Mouse (Mus musculus): ENCODE measurements around the gene Pgls.

Pgls gene

GRCm38 (mm10) chr8:71591471-71592373, at the start of gene Pgls:
Gene Pgls (plus strand): TSS chr8:71592176.
- peak; percentile 95 for DNase-seq (ENCODE audit: low read depth)

GRCm38 (mm10) chr8:71542632-71543343, 49.2 kb upstream of the Pgls start, which contains the start of gene Mvb12a:
Gene Mvb12a (plus strand): TSS chr8:71542922.
- DNase-seq (ENCODE audit: low read depth): peak; percentile 100

DNA sequence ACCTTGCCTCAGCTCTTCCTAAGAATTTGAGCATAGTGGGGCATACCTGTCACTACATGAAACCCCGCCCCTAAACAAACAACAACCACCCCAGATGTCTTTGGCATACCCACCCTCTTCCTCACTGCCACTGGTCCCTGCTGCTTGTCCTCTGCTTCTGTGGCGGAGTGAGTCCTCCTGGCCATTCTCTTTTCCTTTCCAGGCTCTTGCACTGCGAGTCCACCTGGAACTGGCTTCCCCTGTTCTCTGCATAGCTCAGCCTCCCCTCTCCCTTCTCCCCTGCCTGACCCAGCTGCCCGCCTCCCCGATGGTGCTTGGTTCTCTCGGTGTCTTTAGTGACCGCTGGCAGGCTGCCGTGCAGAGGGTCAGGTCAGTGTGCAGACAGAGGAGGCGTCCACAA, 48.2 kb upstream of the Pgls start:
- no peak for DNase-seq (ENCODE audit: low read depth)

DNA sequence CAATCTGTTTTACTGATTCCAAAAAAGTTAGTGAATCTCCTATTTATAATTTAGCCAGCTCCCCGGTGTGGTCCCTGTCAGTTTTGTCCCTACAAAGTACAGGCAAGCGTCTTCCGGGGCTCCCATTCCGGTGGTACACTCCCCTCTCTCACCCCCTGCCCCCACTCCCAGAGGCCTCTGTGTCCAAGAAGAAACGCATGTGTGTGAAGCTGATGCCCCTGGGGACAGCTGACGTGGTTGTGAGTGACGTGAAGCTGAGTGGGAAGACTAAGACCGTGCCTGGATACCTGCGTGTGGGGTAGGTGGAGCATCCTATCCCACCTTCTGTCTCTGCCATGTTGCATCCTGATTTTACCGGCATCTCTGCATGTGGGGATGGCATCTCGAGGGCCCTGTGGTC, 46.9 kb upstream of the Pgls start:
- DNase-seq (ENCODE audit: low read depth): no peak

DNA sequence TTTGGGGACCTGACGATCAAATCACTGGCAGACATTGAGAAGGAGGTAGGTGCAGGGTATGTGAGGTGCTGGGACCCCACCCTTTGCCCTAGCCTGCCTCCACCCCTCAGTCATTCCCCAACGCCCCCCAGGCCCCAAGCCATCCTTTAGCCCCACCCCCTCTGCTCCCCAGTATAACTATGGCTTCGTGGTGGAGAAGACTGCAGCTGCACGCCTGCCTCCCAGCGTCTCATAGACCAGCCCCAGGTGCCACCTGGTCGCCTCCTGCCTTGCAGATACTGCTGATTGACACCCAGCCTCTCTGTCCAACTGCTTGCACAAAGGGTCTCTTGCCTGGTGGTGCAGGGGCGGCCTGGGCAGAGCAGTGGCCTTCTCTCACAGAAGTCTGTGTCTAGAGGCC, 44.4 kb upstream of the Pgls start:
- DNase-seq (ENCODE audit: low read depth): no peak

DNA sequence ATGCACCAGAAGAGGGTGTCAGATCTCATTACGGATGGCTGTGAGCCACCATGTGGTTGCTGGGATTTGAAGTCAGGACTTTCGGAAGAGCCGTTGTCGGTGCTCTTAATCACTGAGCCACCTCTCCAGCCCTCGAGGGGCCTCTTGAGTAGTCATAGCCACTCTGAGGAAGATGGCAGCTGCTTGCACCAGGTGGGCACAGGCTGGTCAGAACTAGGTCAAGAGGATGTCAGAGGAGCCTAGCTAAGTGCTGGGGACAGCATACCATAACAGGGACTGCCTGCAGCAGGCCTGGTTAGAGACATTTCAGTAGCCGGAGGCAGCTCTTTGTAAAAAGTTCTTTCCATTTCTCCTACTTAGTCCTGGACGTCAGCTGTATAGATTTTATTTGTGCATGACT, 41.2 kb upstream of the Pgls start:
- DNase-seq (ENCODE audit: low read depth): no peak

DNA sequence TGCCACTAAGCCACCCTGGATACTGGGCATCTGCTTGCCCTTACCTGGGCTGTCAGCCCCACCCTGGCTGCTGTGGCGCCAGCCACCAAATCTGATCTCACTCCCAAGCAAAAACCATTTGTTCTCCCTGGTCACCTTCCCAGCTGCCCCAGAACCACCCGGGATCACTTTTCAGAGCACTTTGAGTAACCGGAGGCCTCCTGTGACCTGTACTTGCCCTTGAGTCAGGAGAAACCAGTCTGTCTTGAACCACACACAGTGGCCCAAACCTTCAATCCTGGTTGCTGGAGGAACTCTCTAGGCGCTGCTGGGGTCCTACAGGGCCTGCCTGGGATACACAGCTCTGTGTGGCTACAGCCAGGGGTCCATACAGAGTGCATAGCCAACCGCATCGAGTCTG, 39.2 kb upstream of the Pgls start:
- DNase-seq (ENCODE audit: low read depth): no peak

- DNase-seq (ENCODE audit: low read depth): no peak
Observed at GRCm38 (mm10) chr8:71554001-71554400, 38.0 kb upstream of the Pgls start.

DNA sequence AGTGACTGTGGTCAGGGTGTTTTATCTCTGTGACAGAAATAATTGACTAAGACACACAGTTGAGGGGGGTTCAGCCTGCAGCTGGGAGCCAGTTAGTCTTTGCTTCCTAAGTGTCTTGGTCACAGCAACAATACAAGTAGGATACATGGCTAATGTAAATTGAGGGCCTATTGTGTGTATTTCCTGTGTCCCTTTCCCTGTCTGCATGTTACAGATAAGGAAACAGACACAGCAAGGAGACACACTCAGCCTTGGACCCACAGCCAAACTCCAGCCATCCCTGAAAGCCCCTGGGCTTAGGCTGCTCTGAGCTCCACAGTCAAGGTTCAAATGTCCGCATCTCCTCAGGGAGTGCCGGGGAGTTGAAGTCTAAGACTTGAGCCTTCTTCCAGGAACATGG, 37.3 kb upstream of the Pgls start:
- DNase-seq (ENCODE audit: low read depth): no peak

GRCm38 (mm10) chr8:71558071-71558957, 33.7 kb upstream of the Pgls start, which contains the start of gene Tmem221:
Gene Tmem221 (minus strand): TSS chr8:71558871.
- no peak for DNase-seq (ENCODE audit: low read depth)

GRCm38 (mm10) chr8:71558958-71559690, 32.9 kb upstream of the Pgls start:
- peak; percentile 76 for DNase-seq (ENCODE audit: low read depth)

DNA sequence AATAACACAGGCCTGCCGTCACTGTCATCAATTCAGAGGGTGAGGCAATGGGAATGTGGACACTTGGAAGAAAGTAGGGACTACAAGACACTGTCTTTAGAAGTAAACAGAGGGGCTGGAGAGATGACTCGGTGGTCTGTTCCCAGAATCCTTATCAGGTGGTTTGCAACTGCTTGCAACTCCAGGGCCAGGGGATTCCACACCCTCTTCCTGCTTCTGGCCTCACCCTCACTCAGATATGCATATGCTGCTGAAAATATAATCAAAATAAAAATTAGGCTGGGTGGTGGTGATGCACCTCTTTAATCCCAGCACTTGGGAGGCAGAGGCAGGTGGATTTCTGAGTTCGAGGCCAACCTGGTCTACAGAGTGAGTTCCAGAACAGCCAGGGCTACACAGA, 31.9 kb upstream of the Pgls start:
- no peak for DNase-seq (ENCODE audit: low read depth)

GRCm38 (mm10) chr8:71560765-71561164, 31.2 kb upstream of the Pgls start:
- no peak for DNase-seq (ENCODE audit: low read depth)

DNA sequence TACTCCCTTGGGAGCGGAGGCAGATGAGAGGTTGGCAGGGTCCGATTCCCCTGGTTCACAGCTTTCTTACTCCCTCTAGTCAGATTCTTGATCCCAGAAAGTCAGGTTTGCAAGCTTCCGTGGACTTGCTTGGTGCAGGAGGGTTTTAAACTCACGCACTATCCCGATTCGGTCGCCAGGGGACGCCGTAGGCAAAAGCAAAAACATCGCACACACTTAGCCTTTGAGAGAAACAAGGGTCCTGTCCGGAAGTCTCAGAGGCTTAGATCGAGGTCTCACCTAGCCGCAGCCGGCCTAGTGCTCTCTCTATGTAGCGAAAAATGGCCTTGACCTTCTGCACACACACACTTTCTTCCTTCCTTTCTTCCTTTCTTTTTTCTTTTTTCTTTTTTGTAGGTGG, 30.6 kb upstream of the Pgls start:
- peak; percentile 88 for DNase-seq (ENCODE audit: low read depth)

GRCm38 (mm10) chr8:71562751-71563150, 29.2 kb upstream of the Pgls start:
- DNase-seq (ENCODE audit: low read depth): peak; percentile 65

DNA sequence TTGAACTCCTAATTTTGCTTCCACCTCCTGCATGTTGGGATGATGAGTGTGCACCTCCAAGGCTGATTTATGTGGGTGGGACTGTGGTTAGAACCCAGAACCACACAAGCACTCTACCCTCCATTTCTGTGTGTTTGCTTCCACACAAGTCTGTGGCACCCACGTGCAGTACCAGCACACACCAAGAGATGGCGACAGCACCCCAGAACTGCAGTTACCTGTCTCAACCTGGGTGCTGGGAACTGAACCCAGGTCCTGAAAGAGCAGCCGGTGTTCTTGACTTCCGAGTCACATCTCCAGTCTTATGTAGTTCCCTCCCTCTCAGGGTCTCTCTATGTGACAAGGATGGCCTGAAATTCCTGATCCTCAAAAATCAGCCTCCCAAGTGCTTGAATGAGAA, 28.0 kb upstream of the Pgls start:
- DNase-seq (ENCODE audit: low read depth): no peak

DNA sequence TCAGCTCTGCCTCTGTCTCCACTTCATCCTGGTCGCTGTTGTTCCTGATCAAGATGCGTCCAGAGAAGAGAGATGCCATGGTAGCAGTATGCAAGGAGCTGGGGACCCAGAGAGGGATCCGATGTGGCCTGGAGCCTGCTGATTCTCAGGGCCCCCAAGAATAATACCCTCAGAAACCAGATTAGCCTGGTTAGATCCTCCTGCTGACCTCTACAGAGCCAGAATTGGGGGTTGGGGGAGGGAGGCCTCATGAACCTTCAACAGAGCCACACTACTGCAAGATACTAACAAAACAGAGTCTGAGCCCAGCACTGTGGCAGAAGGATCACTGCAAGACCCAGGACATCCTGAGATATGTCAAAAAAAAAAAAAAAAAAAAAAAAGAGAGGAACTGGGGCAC, 25.5 kb upstream of the Pgls start, which contains the start of gene Nxnl1:
Gene Nxnl1, minus strand, starts transcription at position 101 of the 400 bp plus-strand sequence.
- no peak for DNase-seq (ENCODE audit: low read depth)

DNA sequence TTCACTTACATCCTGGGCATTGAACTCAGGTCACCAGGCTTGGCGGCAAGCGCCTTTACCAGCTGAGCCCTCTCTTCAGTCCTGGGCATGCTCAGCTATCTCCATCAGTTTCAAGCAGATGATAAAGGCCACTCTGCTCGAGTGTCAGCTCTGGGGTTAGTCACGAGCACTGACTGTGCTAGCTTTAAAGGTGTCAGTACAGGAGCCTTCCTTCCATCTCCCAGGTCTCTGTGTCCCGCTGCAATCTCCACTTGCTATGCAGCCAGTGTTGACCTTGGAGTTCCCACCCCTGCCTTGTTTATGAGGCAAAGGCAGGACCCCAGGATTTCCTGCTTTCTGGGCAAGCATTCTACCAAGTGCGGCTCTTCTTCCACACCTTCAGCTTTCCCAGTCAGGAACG, 24.4 kb upstream of the Pgls start:
- no peak for DNase-seq (ENCODE audit: low read depth)

DNA sequence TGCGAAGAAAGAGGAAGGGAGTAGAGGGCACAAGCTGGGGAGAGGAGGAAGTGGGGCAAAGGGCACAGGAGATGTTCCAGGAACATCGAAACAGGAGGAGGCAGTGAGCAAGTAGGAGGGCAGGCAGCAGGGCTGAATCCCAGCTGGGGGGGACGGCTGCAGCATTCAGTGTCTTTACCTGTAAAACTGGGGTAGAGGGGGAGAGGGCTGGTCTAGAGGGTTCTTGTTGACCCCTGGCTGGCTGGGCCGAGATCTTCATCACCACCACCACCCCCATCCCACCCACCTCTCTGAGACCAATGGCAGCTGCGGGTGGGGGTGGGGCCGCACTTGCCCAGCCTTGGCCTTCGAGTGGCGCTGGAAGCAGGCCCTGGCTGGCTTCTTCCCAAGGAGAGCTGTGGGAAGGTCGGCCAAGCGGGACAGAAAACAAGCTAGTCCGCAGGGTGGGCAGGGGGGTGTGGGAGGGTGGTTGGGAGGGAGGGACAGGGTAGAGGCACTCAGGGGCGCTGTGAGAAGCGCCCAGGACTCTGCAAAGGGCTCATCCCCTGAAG, 23.5 kb upstream of the Pgls start, which contains the start of gene Slc27a1:
Gene Slc27a1, plus strand, starts transcription at position 496 of the 551 bp plus-strand sequence.
- DNase-seq (ENCODE audit: low read depth): no peak

GRCm38 (mm10) chr8:71568941-71569340, 23.0 kb upstream of the Pgls start:
- no peak for DNase-seq (ENCODE audit: low read depth)

Measured in 416B (cell line).